Mouse (Mus musculus): ENCODE measurements around the gene Foxi3. TPM values are rescaled to one million over a fixed set of nuclear protein-coding genes. Genes with fewer than 3 reads are reported as not detected.

Foxi3 gene
- polyA plus RNA-seq, 1 experiment from 2014 or later: not detected

Other genes with a start within 250 kb of the Foxi3 start
- 1.2 and 1.6 TPM in 2 replicates for gene Rpia, start 164.3 kb upstream of the Foxi3 start, polyA plus RNA-seq (2016; fragmentation: Nextera tagmentation; extraction: Ambion mirVana)
- 7.3 and 8.2 TPM in 2 replicates for gene Eif2ak3, start 112.0 kb upstream of the Foxi3 start, polyA plus RNA-seq (2016; fragmentation: Nextera tagmentation; extraction: Ambion mirVana)
- not detected in 2 replicates for gene Tex37, start 37.6 kb upstream of the Foxi3 start, polyA plus RNA-seq (2016; fragmentation: Nextera tagmentation; extraction: Ambion mirVana)
- gene Thnsl2, start 187.9 kb downstream of the Foxi3 start, polyA plus RNA-seq (2016; fragmentation: Nextera tagmentation; extraction: Ambion mirVana): 5.0 and 5.2 TPM in 2 replicates
- gene Fabp1, start 243.3 kb downstream of the Foxi3 start, polyA plus RNA-seq (2016; fragmentation: Nextera tagmentation; extraction: Ambion mirVana): 1.9 TPM in 1 of 2 replicates, not detected in the other